Mouse (Mus musculus): Measurements from ENCODE around the gene Rer1. TPM values are rescaled to one million over a fixed set of nuclear protein-coding genes. Genes with fewer than 3 reads are reported as not detected.

Rer1 gene
- 37.7 and 44.1 TPM in 2 replicates for polyA plus RNA-seq (2012; rRNA removed)

DNA sequence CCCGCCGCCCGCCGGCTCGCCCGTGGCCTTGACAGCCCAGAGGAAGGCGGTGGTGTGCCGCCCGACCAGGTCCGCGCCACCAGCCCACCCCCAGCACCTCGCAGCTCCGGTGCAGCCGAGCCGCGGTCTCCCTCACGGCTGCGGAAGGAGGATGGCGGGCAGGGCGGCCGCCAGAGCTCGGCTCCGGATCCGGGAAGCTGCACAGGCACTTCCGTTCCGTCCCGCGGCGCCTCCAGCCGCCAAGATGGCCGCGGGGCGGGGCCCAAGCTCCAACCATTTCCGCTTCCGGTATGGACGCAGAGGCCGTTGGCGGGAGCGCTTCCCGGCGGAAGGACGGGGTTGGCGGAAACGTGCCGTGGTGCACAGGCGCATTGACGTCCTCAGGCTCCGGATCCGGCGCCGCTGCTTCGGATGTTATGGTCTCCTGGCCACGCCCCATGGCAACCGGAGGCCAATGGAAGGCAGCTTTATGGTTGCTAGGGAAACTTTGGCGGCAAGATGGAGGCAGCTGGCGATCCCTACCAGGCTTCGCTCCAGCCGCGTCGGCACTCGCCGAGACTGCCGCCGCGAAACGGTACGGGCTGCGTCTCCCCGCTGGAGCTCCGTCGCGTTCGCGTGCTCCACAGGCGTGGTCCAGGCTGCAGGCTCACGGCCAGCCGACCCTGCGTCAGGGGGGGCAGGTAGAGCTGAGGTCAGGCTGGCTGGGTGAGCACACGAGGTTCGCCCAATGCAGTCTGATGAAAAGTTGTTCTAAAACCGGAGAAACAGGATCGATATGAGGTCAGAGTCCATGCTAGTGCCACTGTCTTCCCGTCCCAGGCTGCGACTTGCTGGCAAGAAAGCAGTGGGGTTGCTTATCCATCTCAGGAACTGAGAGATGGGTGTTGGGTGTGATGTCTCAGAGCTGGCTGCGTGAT lies at the start of gene Rer1, which contains the start of gene Morn1:
Rer1 (minus strand) TSS at position 275 of the 917 bp plus-strand sequence.
Morn1 (plus strand) TSS at position 470 of the 917 bp plus-strand sequence.
- peak within 1 kb of the TSS; percentile 88 for H3K4me3 ChIP-seq (ENCODE audit: extremely low read depth, insufficient read depth, insufficient read length)
- TF ChIP-seq POLR2A (IDR thresholded peaks at IDR 0.05; ENCODE audit: low read depth, low read length), result peak; percentile 90
- no peak for TF ChIP-seq CTCF (IDR thresholded peaks at IDR 0.05; ENCODE audit: extremely low read depth, insufficient read depth, insufficient read length, insufficient replicate concordance)
- peak within 1 kb of the TSS; percentile 83 for H3K27ac ChIP-seq (ENCODE audit: insufficient read depth, low read length)
- peak; percentile 99 for DNase-seq (ENCODE audit: low read depth in 1 of 2, low spot score in 2 of 2)
- peaks cover 10% of the 10 kb centered on the region; the same call in 1 of the 2 replicates for H3K4me1 ChIP-seq (ENCODE audit: control insufficient read depth, insufficient read depth, insufficient read length)
- WGBS, result under 1% methylated on average over 85 of the region's 85 CpGs
- no peaks in the 10 kb centered on the region for H3K27me3 ChIP-seq (ENCODE audit: control insufficient read depth, insufficient read depth, low read length)
- H3K36me3 ChIP-seq (ENCODE audit: control insufficient read depth, insufficient read depth, low read length), result peaks cover 9% of the 10 kb centered on the region

DNA sequence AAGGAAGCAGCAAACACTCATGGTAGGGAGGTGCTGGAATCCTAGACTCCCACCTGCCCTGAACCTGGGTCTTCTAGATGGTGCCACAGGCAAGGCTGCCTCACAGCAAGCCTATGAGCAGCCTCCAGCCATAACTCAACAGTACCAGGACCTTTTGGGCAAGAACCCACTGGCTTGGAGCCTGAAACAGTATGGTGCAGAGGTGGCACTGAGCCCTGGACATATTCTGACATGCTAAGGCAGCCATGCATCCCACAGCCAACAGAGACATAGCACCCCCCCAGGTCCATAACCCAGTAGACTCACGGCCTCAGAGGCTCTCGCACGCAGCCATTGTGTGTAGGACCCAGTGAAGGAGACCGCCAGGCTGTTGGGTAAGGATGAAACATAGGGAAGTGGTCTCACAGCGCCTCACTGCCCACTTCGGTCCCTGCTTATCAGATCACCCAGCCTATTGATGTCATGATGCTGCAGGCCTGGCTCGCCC lies 48.5 kb upstream of the Rer1 start:
- Histone ChIP-seq H3K27me3 (ENCODE audit: control insufficient read depth, insufficient read depth, low read length) (no peaks in the 10 kb centered on the region), H3K4me3 (ENCODE audit: extremely low read depth, insufficient read depth, insufficient read length) (no peak overlapping the region), H3K36me3 (ENCODE audit: control insufficient read depth, insufficient read depth, low read length) (no peaks in the 10 kb centered on the region), H3K4me1 (ENCODE audit: control insufficient read depth, insufficient read depth, insufficient read length) (no peaks in the 10 kb centered on the region), H3K27ac (ENCODE audit: insufficient read depth, low read length) (no peak overlapping the region)
- TF ChIP-seq CTCF (IDR thresholded peaks at IDR 0.05; ENCODE audit: extremely low read depth, insufficient read depth, insufficient read length, insufficient replicate concordance) (no peak), POLR2A (IDR thresholded peaks at IDR 0.05; ENCODE audit: low read depth, low read length) (no peak)
- WGBS, result 96% methylated on average over 7 of the region's 7 CpGs
- no peak for DNase-seq (ENCODE audit: low read depth in 1 of 2, low spot score in 2 of 2)

DNA sequence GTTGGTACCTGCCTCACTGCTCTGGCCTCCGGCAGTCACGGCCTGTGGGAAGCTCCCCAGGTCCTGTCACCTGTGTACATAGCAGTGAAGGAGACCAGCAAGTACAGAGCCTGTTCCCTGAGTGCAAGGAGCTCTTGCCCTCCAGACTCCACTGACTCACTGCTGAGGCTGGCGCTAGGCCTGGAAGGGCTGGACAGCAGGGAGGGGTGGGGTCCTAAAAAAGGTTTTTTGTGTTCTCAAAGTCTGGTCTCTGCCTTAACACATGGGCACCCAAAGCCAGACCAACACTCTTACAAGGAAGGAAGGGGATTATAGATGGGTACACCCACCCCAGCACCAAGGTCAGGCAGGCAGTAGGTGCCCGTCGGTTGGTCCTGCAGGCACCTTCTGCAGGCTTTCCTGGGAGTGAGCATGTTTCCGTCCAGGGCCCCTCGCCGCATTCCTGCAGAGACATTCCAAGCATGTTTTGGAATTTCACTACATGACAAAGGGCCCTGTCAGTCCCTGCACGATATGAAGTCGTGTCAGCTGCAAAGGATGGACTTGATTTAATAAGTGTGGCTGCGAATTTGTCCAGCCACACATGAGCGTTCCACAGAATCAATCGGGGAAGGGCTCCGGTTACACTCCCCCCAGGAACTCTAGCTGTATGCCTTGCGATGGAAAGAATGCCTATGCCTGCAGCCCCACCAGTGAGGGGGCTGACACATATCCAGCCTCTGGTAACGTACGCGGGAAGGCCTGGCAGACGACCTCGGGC lies 47.7 kb upstream of the Rer1 start:
- WGBS, result 94% methylated on average over 20 of the region's 20 CpGs
- H3K4me1 ChIP-seq (ENCODE audit: control insufficient read depth, insufficient read depth, insufficient read length), result no peaks in the 10 kb centered on the region; the same call in 1 of the 2 replicates

DNA sequence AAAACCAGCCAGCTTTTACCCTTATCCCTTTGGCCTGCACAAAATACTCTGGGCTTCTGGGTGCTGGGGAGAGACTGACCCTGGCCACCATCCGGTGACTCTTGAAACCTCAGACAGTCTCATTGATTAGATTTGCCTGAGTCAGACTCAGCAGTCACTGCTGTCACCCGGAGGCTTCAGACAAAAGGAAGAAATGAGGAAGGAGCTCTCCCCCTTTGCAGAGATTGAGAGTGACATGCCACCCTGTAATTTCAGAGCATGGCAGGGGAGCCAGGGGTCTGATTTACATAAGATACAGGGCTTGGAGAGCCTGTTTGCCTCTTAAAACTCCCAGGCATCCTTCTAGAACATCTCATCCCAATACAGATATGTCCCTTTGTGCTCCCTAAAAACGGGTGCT lies 47.0 kb upstream of the Rer1 start:
- Histone ChIP-seq H3K4me3 (ENCODE audit: extremely low read depth, insufficient read depth, insufficient read length) (no peak overlapping the region), H3K27me3 (ENCODE audit: control insufficient read depth, insufficient read depth, low read length) (no peaks in the 10 kb centered on the region), H3K36me3 (ENCODE audit: control insufficient read depth, insufficient read depth, low read length) (no peaks in the 10 kb centered on the region), H3K27ac (ENCODE audit: insufficient read depth, low read length) (no peak overlapping the region), H3K4me1 (ENCODE audit: control insufficient read depth, insufficient read depth, insufficient read length) (no peaks in the 10 kb centered on the region; the same call in 1 of the 2 replicates)
- DNase-seq (ENCODE audit: low read depth in 1 of 2, low spot score in 2 of 2), result no peak
- no peak for TF ChIP-seq POLR2A (IDR thresholded peaks at IDR 0.05; ENCODE audit: low read depth, low read length)
- no peak for TF ChIP-seq CTCF (IDR thresholded peaks at IDR 0.05; ENCODE audit: extremely low read depth, insufficient read depth, insufficient read length, insufficient replicate concordance)
- 50% methylated on average over 3 of the region's 3 CpGs for WGBS

More for the DNA sequence above, 47.7 kb upstream of the Rer1 start:
- no peaks in the 10 kb centered on the region for H3K36me3 ChIP-seq (ENCODE audit: control insufficient read depth, insufficient read depth, low read length)
- H3K27ac ChIP-seq (ENCODE audit: insufficient read depth, low read length), result no peak overlapping the region
- DNase-seq (ENCODE audit: low read depth in 1 of 2, low spot score in 2 of 2), result no peak
- no peaks in the 10 kb centered on the region for H3K27me3 ChIP-seq (ENCODE audit: control insufficient read depth, insufficient read depth, low read length)
- H3K4me3 ChIP-seq (ENCODE audit: extremely low read depth, insufficient read depth, insufficient read length), result no peak overlapping the region
- TF ChIP-seq CTCF (IDR thresholded peaks at IDR 0.05; ENCODE audit: extremely low read depth, insufficient read depth, insufficient read length, insufficient replicate concordance) (no peak), POLR2A (IDR thresholded peaks at IDR 0.05; ENCODE audit: low read depth, low read length) (no peak)

DNA sequence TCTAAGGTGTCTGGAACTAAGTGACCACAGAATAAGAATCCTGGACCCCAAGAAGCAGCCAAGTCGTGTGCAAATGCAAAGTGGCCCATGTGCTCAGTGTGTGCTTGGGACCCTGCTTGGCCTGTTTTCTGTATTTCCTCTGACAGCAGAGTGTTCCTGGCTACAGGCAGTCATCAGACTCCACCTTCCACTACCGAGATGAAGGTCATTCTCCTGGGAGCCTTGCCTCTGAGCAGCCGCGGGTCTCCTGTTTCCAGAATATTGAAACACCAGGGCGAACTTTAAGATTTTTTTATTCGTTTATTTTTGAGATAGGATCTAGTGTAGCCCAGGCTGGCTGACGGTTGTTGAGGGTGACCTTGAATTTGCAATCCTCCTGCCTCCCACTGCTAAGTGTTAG lies 44.4 kb upstream of the Rer1 start:
- H3K27me3 ChIP-seq (ENCODE audit: control insufficient read depth, insufficient read depth, low read length), result no peaks in the 10 kb centered on the region
- 87% methylated on average over 7 of the region's 7 CpGs for WGBS
- TF ChIP-seq CTCF (IDR thresholded peaks at IDR 0.05; ENCODE audit: extremely low read depth, insufficient read depth, insufficient read length, insufficient replicate concordance) (no peak), POLR2A (IDR thresholded peaks at IDR 0.05; ENCODE audit: low read depth, low read length) (no peak)
- no peaks in the 10 kb centered on the region for H3K36me3 ChIP-seq (ENCODE audit: control insufficient read depth, insufficient read depth, low read length)
- no peak overlapping the region for H3K4me3 ChIP-seq (ENCODE audit: extremely low read depth, insufficient read depth, insufficient read length)
- DNase-seq (ENCODE audit: low read depth in 1 of 2, low spot score in 2 of 2), result no peak
- no peak overlapping the region for H3K27ac ChIP-seq (ENCODE audit: insufficient read depth, low read length)
- H3K4me1 ChIP-seq (ENCODE audit: control insufficient read depth, insufficient read depth, insufficient read length), result peaks cover 10% of the 10 kb centered on the region; the same call in 1 of the 2 replicates

DNA sequence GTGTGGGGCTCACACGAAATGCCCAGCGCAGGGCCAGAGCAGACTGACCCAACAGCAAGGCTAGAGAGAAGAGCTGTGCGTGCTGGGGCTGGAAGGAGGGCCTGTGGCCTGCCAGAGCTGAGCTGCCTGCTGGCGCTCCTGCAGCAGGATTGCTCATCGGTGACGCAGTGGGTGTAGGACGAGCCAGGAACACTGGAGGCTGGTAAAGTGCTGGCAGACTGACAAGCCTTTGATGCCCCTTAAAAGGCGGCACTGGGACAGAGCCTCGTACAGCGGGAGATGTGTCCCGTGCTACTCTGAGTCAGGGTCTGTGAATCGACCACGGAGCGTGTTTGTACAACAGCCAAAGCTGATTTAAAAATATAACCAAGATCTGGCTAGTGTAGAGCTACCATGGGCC lies 43.8 kb upstream of the Rer1 start:
- no peak overlapping the region for H3K4me3 ChIP-seq (ENCODE audit: extremely low read depth, insufficient read depth, insufficient read length)
- DNase-seq (ENCODE audit: low read depth in 1 of 2, low spot score in 2 of 2), result no peak
- H3K27ac ChIP-seq (ENCODE audit: insufficient read depth, low read length), result no peak overlapping the region
- peaks cover 10% of the 10 kb centered on the region; the same call in 1 of the 2 replicates for H3K4me1 ChIP-seq (ENCODE audit: control insufficient read depth, insufficient read depth, insufficient read length)
- H3K27me3 ChIP-seq (ENCODE audit: control insufficient read depth, insufficient read depth, low read length), result no peaks in the 10 kb centered on the region
- 80% methylated on average over 14 of the region's 14 CpGs for WGBS
- TF ChIP-seq POLR2A (IDR thresholded peaks at IDR 0.05; ENCODE audit: low read depth, low read length), result no peak
- no peak for TF ChIP-seq CTCF (IDR thresholded peaks at IDR 0.05; ENCODE audit: extremely low read depth, insufficient read depth, insufficient read length, insufficient replicate concordance)
- no peaks in the 10 kb centered on the region for H3K36me3 ChIP-seq (ENCODE audit: control insufficient read depth, insufficient read depth, low read length)
